Mouse (Mus musculus): ENCODE measurements around the gene Hdhd3. TPM values are rescaled to one million over a fixed set of nuclear protein-coding genes. Genes with fewer than 3 reads are reported as not detected.

Hdhd3 gene
- polyA plus RNA-seq, 1 experiment = 3.7 TPM

GRCm38 (mm10) chr4:62517538-62518415, 14.5 kb upstream of the Hdhd3 start:
- no peak for TF ChIP-seq GATA1 (IDR thresholded peaks at IDR 0.05; ENCODE audit: low read length)

- no peak for TF ChIP-seq GATA1 (IDR thresholded peaks at IDR 0.05; ENCODE audit: low read length)
These were observed 13.8 kb upstream of the Hdhd3 start for GRCm38 (mm10) chr4:62517046-62517445.

- peak; percentile 51 for TF ChIP-seq GATA1 (IDR thresholded peaks at IDR 0.05; ENCODE audit: low read length)
These were observed 13.3 kb upstream of the Hdhd3 start for GRCm38 (mm10) chr4:62516579-62516978.

- no peak for TF ChIP-seq GATA1 (IDR thresholded peaks at IDR 0.05; ENCODE audit: low read length)
These were observed 12.8 kb upstream of the Hdhd3 start for GRCm38 (mm10) chr4:62516079-62516478.

- TF ChIP-seq GATA1 (IDR thresholded peaks at IDR 0.05; ENCODE audit: low read length) = peak; percentile 72
These were observed 12.2 kb upstream of the Hdhd3 start for GRCm38 (mm10) chr4:62515490-62515889.

GRCm38 (mm10) chr4:62514995-62515394, 11.7 kb upstream of the Hdhd3 start:
- TF ChIP-seq GATA1 (IDR thresholded peaks at IDR 0.05; ENCODE audit: low read length) = no peak

- no peak for TF ChIP-seq GATA1 (IDR thresholded peaks at IDR 0.05; ENCODE audit: low read length)
These were observed 10.8 kb upstream of the Hdhd3 start for GRCm38 (mm10) chr4:62513998-62514506.

- no peak for TF ChIP-seq GATA1 (IDR thresholded peaks at IDR 0.05; ENCODE audit: low read length)
These were observed 6.7 kb upstream of the Hdhd3 start for GRCm38 (mm10) chr4:62509946-62510345.

GRCm38 (mm10) chr4:62508839-62509238, 5.6 kb upstream of the Hdhd3 start:
- TF ChIP-seq GATA1 (IDR thresholded peaks at IDR 0.05; ENCODE audit: low read length) = no peak

- no peak for TF ChIP-seq GATA1 (IDR thresholded peaks at IDR 0.05; ENCODE audit: low read length)
These were observed 3.5 kb upstream of the Hdhd3 start for GRCm38 (mm10) chr4:62506798-62507197.

GRCm38 (mm10) chr4:62505991-62506390, 2.7 kb upstream of the Hdhd3 start:
- no peak for TF ChIP-seq GATA1 (IDR thresholded peaks at IDR 0.05; ENCODE audit: low read length)

- no peak for TF ChIP-seq GATA1 (IDR thresholded peaks at IDR 0.05; ENCODE audit: low read length)
These were observed 298 bp downstream of the Hdhd3 start for GRCm38 (mm10) chr4:62502969-62503368.

GRCm38 (mm10) chr4:62501964-62502732, 1.1 kb downstream of the Hdhd3 start:
- no peak for TF ChIP-seq GATA1 (IDR thresholded peaks at IDR 0.05; ENCODE audit: low read length)

GRCm38 (mm10) chr4:62501534-62501933, 1.7 kb downstream of the Hdhd3 start:
- no peak for TF ChIP-seq GATA1 (IDR thresholded peaks at IDR 0.05; ENCODE audit: low read length)

GRCm38 (mm10) chr4:62500799-62501198, 2.5 kb downstream of the Hdhd3 start:
- no peak for TF ChIP-seq GATA1 (IDR thresholded peaks at IDR 0.05; ENCODE audit: low read length)

- no peak for TF ChIP-seq GATA1 (IDR thresholded peaks at IDR 0.05; ENCODE audit: low read length)
These were observed 6.5 kb downstream of the Hdhd3 start for GRCm38 (mm10) chr4:62496815-62497214.
